Mouse (Mus musculus) liver, embryonic 14.5 days (tissue): ENCODE results near the gene Slc22a8.

ENCODE experiments used
- CTCF ChIP-seq: IDR thresholded peaks from 2 replicates; pipeline ENCODE4 v1.5.1; 2016; ENCODE audit warnings: antibody characterized with exemption, low read depth, control low read depth
- EP300 ChIP-seq: IDR thresholded peaks from 2 replicates; pipeline ENCODE4 v1.6.1; 2016; ENCODE audit warnings: antibody characterized with exemption, low read depth

- TF ChIP-seq CTCF = no peak
- no peak for TF ChIP-seq EP300
Observed at GRCm38 (mm10) chr19:8604536-8605240, 13.6 kb downstream of the Slc22a8 start.
